21 mouse cellular contexts compared by ENCODE assay signal in genomic region chr6:51975751-51976150, GRCm38 (mm10). TPM values are rescaled to one million over a fixed set of nuclear protein-coding genes. Genes with fewer than 3 reads are reported as not detected.
DNase-seq lines count a peak whose midpoint lies in the region; ATAC-seq lines count a peak whose summit lies in the region.
"Had no signal": no experiment of that assay in that cellular context is flagged by ENCODE, and none has a peak within 500 bp of the region (broad histone marks: within the 10 kb centered on the region; RNA-seq: fewer than 3 reads in every experiment).

No protein-coding gene starts in this region.

- H3K9me3 ChIP-seq in intestine, embryonic 14.5 days (ENCODE audit: control insufficient read depth, low read length): no peaks in the 10 kb centered on the region
- H3K9me3 ChIP-seq in intestine, embryonic 16.5 days (ENCODE audit: control insufficient read depth, low read length): no peaks in the 10 kb centered on the region
- no peaks in the 10 kb centered on the region for H3K9me3 ChIP-seq in neural tube, embryonic 14.5 days (ENCODE audit: control insufficient read depth, low read length)
- H3K9me3 ChIP-seq: hindbrain, embryonic 15.5 days; limb, embryonic 13.5 days; midbrain, embryonic 13.5 days had no signal

- no peak overlapping the region for H3K27ac ChIP-seq in intestine, embryonic 14.5 days (ENCODE audit: low read depth)
- H3K27ac ChIP-seq in intestine, embryonic 16.5 days (ENCODE audit: low read length): no peak overlapping the region
- H3K27ac ChIP-seq in neural tube, embryonic 14.5 days (ENCODE audit: low read depth, low read length): no peak overlapping the region
- H3K27ac ChIP-seq: hindbrain, embryonic 15.5 days; layer of hippocampus, adult 2 months; limb, embryonic 13.5 days; liver, embryonic 14.5 days; midbrain, embryonic 13.5 days had no signal

- ATAC-seq in intestine, embryonic 14.5 days (replicated peaks; ENCODE audit: low FRiP score, low TSS enrichment, low read depth): 0 out of 2 replicates have a peak, but pooled peaks have one; percentile 43
- ATAC-seq in intestine, embryonic 16.5 days: no peak
- ATAC-seq in neural tube, embryonic 14.5 days (ENCODE audit: low read depth): peak; percentile 68; the same call in 1 of the 2 replicates
- ATAC-seq in granulocyte monocyte progenitor cell, adult 5-6 weeks (replicated peaks; ENCODE audit: poor library complexity, severe bottlenecking): no peak
- ATAC-seq: forebrain, embryonic 16.5 days; midbrain, embryonic 13.5 days had no signal

- DNase-seq in intestine, embryonic 14.5 days (ENCODE audit: low spot score): no peak
- peak; percentile 59 for DNase-seq in embryo, embryonic 11 days
- peak; percentile 20 for DNase-seq in lung, postnatal 14 days
- DNase-seq in heart, adult 18-20 months: no peak
- DNase-seq: B cell, adult 2 months; cerebellum, adult 2 months; gastrocnemius, postnatal 25 days; kidney, adult 2 months; kidney, postnatal 14 days; layer of hippocampus, postnatal 36 days; thymus, postnatal 25 days had no signal

- no peaks in the 10 kb centered on the region for H3K27me3 ChIP-seq in intestine, embryonic 14.5 days (replicated peaks; ENCODE audit: control insufficient read depth, insufficient read depth, low read length)
- H3K27me3 ChIP-seq in intestine, embryonic 16.5 days (replicated peaks; ENCODE audit: control insufficient read depth, insufficient read depth, low read length): no peaks in the 10 kb centered on the region
- H3K27me3 ChIP-seq in neural tube, embryonic 14.5 days (ENCODE audit: control insufficient read depth, insufficient read depth, low read length): no peaks in the 10 kb centered on the region
- H3K27me3 ChIP-seq: hindbrain, embryonic 15.5 days; limb, embryonic 13.5 days; midbrain, embryonic 13.5 days had no signal

- H3K9ac ChIP-seq in intestine, embryonic 14.5 days (ENCODE audit: low read length): no peak overlapping the region
- no peak overlapping the region for H3K9ac ChIP-seq in intestine, embryonic 16.5 days (ENCODE audit: low read depth, low read length)
- H3K9ac ChIP-seq in neural tube, embryonic 14.5 days (replicated peaks; ENCODE audit: low read depth, low read length): no peak overlapping the region
- H3K9ac ChIP-seq: hindbrain, embryonic 15.5 days; limb, embryonic 13.5 days; liver, embryonic 14.5 days; midbrain, embryonic 13.5 days had no signal

- WGBS in intestine, embryonic 14.5 days: 26% methylated on average over 4 of the region's 4 CpGs
- 43% methylated on average over 4 of the region's 4 CpGs for WGBS in intestine, embryonic 16.5 days
- WGBS in neural tube, embryonic 14.5 days: 11% methylated on average over 4 of the region's 4 CpGs

- peaks cover 4% of the 10 kb centered on the region; the same call in 1 of the 2 replicates for H3K4me1 ChIP-seq in intestine, embryonic 14.5 days (replicated peaks; ENCODE audit: control insufficient read depth, insufficient read depth, low read length)
- 0 out of 2 replicates have a peak, but pooled peaks cover 3% of the 10 kb centered on the region for H3K4me1 ChIP-seq in intestine, embryonic 16.5 days (ENCODE audit: control insufficient read depth, insufficient read depth, low read length)
- H3K4me1 ChIP-seq in neural tube, embryonic 14.5 days (ENCODE audit: control insufficient read depth, insufficient read depth, low read length): peaks cover 4% of the 10 kb centered on the region; the same call in 1 of the 2 replicates
- H3K4me1 ChIP-seq: limb, embryonic 13.5 days; midbrain, embryonic 13.5 days had no signal

- no peak overlapping the region for H3K4me3 ChIP-seq in intestine, embryonic 14.5 days (ENCODE audit: low read depth, low read length)
- no peak overlapping the region for H3K4me3 ChIP-seq in intestine, embryonic 16.5 days (ENCODE audit: low read length)
- no peak overlapping the region for H3K4me3 ChIP-seq in neural tube, embryonic 14.5 days (ENCODE audit: low read depth, low read length)
- H3K4me3 ChIP-seq: hindbrain, embryonic 15.5 days; layer of hippocampus, adult 2 months; limb, embryonic 13.5 days; midbrain, embryonic 13.5 days; myocyte had no signal

- no peaks in the 10 kb centered on the region for H3K36me3 ChIP-seq in intestine, embryonic 14.5 days (ENCODE audit: control insufficient read depth, insufficient read depth, low read length)
- no peaks in the 10 kb centered on the region for H3K36me3 ChIP-seq in intestine, embryonic 16.5 days (ENCODE audit: control insufficient read depth, insufficient read depth, low read length)
- no peaks in the 10 kb centered on the region for H3K36me3 ChIP-seq in neural tube, embryonic 14.5 days (ENCODE audit: control insufficient read depth, insufficient read depth, low read length)
- H3K36me3 ChIP-seq: hindbrain, embryonic 15.5 days; limb, embryonic 13.5 days; midbrain, embryonic 13.5 days had no signal

- H3K4me2 ChIP-seq in intestine, embryonic 14.5 days (ENCODE audit: low read length): no peak overlapping the region
- no peak overlapping the region for H3K4me2 ChIP-seq in intestine, embryonic 16.5 days (ENCODE audit: low read depth, low read length)
- no peak overlapping the region for H3K4me2 ChIP-seq in neural tube, embryonic 14.5 days (ENCODE audit: low read depth, low read length)
- H3K4me2 ChIP-seq: hindbrain, embryonic 15.5 days; limb, embryonic 13.5 days; midbrain, embryonic 13.5 days had no signal

RNA-seq across cellular contexts. Expression of gene Skap2, which starts 36.6 kb away (rescaled TPM):
- 36.9 and 43.9 TPM in 2 replicates for polyA plus RNA-seq in intestine, embryonic 14.5 days (2014; fragmentation: Nextera tagmentation; extraction: Ambion mirVana)
- polyA plus RNA-seq in intestine, embryonic 16.5 days (2015; fragmentation: Nextera tagmentation; extraction: Ambion mirVana): 39.2 and 42.9 TPM in 2 replicates
- 26.1 and 31.5 TPM in 2 replicates for polyA plus RNA-seq in neural tube, embryonic 14.5 days (2014; fragmentation: Nextera tagmentation; extraction: Ambion mirVana)
- total RNA-seq in heart, adult 18-20 months (2021): 10 to 100 TPM in 1 of 2 experiments, 1 to 10 TPM in 1; 8.5 to 12.6 TPM
- total RNA-seq in granulocyte monocyte progenitor cell, adult 5-6 weeks (2014; fragmentation: Nextera tagmentation): 83.9 and 91.6 TPM in 2 replicates
- total RNA-seq in granulocyte monocyte progenitor cell, adult 5-6 weeks (2017): 163 and 204 TPM in 2 replicates

Comparison
In these comparisons a context has a peak if more than half of its experiments do, and no peak if none do; other contexts are left out.
1. ATAC-seq: peak in intestine, embryonic 14.5 days (single experiment) and neural tube, embryonic 14.5 days (single experiment); none in intestine, embryonic 16.5 days (single experiment) and granulocyte monocyte progenitor cell, adult 5-6 weeks (single experiment).
2. DNase-seq: peak in embryo, embryonic 11 days (single experiment) and lung, postnatal 14 days (single experiment); none in intestine, embryonic 14.5 days (single experiment) and heart, adult 18-20 months (0 of 2).